Mouse (Mus musculus) right cerebral cortex, postnatal 4 days (tissue): ENCODE measurements at regions not wholly inside any gene's neighbourhood (a gene's known extent, or its start where the extent isn't known, plus 50 kb on each side); places are given as distances from the start of the nearest gene placed in this dataset.

Source experiments
- DNase-seq: peaks from one replicate; pipeline ENCODE4 v3.0.0-alpha.2; 2022

- DNase-seq: no peak
Observed at GRCm38 (mm10) chr17:83918413-83919139, 70.8 kb upstream of the Haao start.

- no peak for DNase-seq
Observed at GRCm38 (mm10) chr17:83917781-83918180, 70.0 kb upstream of the Haao start.

GRCm38 (mm10) chr17:83916684-83917166 lies 69.0 kb upstream of the Haao start:
- no peak for DNase-seq

- DNase-seq: no peak
Observed at GRCm38 (mm10) chr17:83915034-83915433, 67.3 kb upstream of the Haao start.

- DNase-seq: no peak
Observed at GRCm38 (mm10) chr17:83914603-83915002, 66.8 kb upstream of the Haao start.

GRCm38 (mm10) chr17:83913711-83914415 lies 66.1 kb upstream of the Haao start:
- DNase-seq: no peak

- no peak for DNase-seq
Observed at GRCm38 (mm10) chr17:83912421-83912820, 64.7 kb upstream of the Haao start.

GRCm38 (mm10) chr17:83908811-83909210 lies 61.0 kb upstream of the Haao start:
- DNase-seq: no peak

- no peak for DNase-seq
Observed at GRCm38 (mm10) chr17:83907538-83907937, 59.8 kb upstream of the Haao start.

GRCm38 (mm10) chr17:83906751-83907537 lies 59.2 kb upstream of the Haao start:
- DNase-seq: no peak

- DNase-seq: peak; percentile 82
Observed at GRCm38 (mm10) chr17:83903467-83903866, 55.7 kb upstream of the Haao start.

GRCm38 (mm10) chr17:83902523-83902922 lies 54.8 kb upstream of the Haao start:
- DNase-seq: no peak

GRCm38 (mm10) chr17:83902091-83902490 lies 54.3 kb upstream of the Haao start:
- no peak for DNase-seq

GRCm38 (mm10) chr17:83899588-83900152 lies 51.9 kb upstream of the Haao start:
- no peak for DNase-seq

GRCm38 (mm10) chr17:83898531-83898930 lies 50.8 kb upstream of the Haao start:
- DNase-seq: no peak
